Mouse (Mus musculus) thymus, postnatal 0 days (tissue): ENCODE measurements around the gene 4931428L18Rik. TPM values are rescaled to one million over a fixed set of nuclear protein-coding genes. Genes with fewer than 3 reads are reported as not detected.

Experiments used
- polyA plus RNA-seq: library from polyadenylated mRNA; unstranded; fragments of >200 nt; fragmentation: Nextera tagmentation; extraction: Ambion mirVana; gene quantifications from 2 replicates; pipeline ENCODE4 v1.2.1, GENCODE M21; 2015

The 4931428L18Rik gene
- polyA plus RNA-seq, 1 experiment from 2014 or later: not detected

Other genes starting within 250 kb of the 4931428L18Rik start
- not detected in 2 replicates for gene AC153137.1, start 244.7 kb downstream of the 4931428L18Rik start, polyA plus RNA-seq
- not detected in 2 replicates for gene Lgsn, start 46.3 kb downstream of the 4931428L18Rik start, polyA plus RNA-seq
- not detected in 2 replicates for gene Pih1d3, start 154 bp upstream of the 4931428L18Rik start, polyA plus RNA-seq